In genomic region chr2:18057336-18058145, GRCm38 (mm10) we compare ENCODE assay signal across 8 mouse cellular contexts. TPM values are rescaled to one million over a fixed set of nuclear protein-coding genes. Genes with fewer than 3 reads are reported as not detected.
DNase-seq lines count a peak whose midpoint lies in the region; ATAC-seq lines count a peak whose summit lies in the region.

No protein-coding gene starts in this region.

- no peaks in the 10 kb centered on the region for H3K36me3 ChIP-seq in embryonic facial prominence, embryonic 13.5 days
- H3K36me3 ChIP-seq in heart, embryonic 12.5 days: no peaks in the 10 kb centered on the region
- H3K36me3 ChIP-seq in kidney, embryonic 15.5 days: no peaks in the 10 kb centered on the region
- H3K36me3 ChIP-seq in liver, embryonic 13.5 days: no peaks in the 10 kb centered on the region
- no peaks in the 10 kb centered on the region for H3K36me3 ChIP-seq in stomach, embryonic 15.5 days

- peak overlapping the region; percentile 92 for H3K4me2 ChIP-seq in embryonic facial prominence, embryonic 13.5 days
- H3K4me2 ChIP-seq in heart, embryonic 12.5 days: peak overlapping the region; percentile 99
- peak overlapping the region; percentile 86 for H3K4me2 ChIP-seq in kidney, embryonic 15.5 days
- H3K4me2 ChIP-seq in liver, embryonic 13.5 days: peak overlapping the region; percentile 92
- peak overlapping the region; percentile 80 for H3K4me2 ChIP-seq in stomach, embryonic 15.5 days

- H3K4me3 ChIP-seq in embryonic facial prominence, embryonic 13.5 days: peak overlapping the region; percentile 60
- H3K4me3 ChIP-seq in heart, embryonic 12.5 days: peak overlapping the region; percentile 61
- peak overlapping the region; percentile 60 for H3K4me3 ChIP-seq in kidney, embryonic 15.5 days (replicated peaks)
- peak overlapping the region; percentile 74 for H3K4me3 ChIP-seq in liver, embryonic 13.5 days (replicated peaks)
- H3K4me3 ChIP-seq in stomach, embryonic 15.5 days (replicated peaks): peak overlapping the region; percentile 63

- peak overlapping the region; percentile 100 for H3K27ac ChIP-seq in embryonic facial prominence, embryonic 13.5 days
- H3K27ac ChIP-seq in heart, embryonic 12.5 days (ENCODE audit: poor library complexity, severe bottlenecking): peak overlapping the region; percentile 100
- H3K27ac ChIP-seq in kidney, embryonic 15.5 days: peak overlapping the region; percentile 100
- peak overlapping the region; percentile 99 for H3K27ac ChIP-seq in liver, embryonic 13.5 days
- peak overlapping the region; percentile 99 for H3K27ac ChIP-seq in stomach, embryonic 15.5 days

- no peaks in the 10 kb centered on the region for H3K9me3 ChIP-seq in embryonic facial prominence, embryonic 13.5 days
- no peaks in the 10 kb centered on the region for H3K9me3 ChIP-seq in heart, embryonic 12.5 days (replicated peaks)
- H3K9me3 ChIP-seq in kidney, embryonic 15.5 days (replicated peaks): no peaks in the 10 kb centered on the region
- H3K9me3 ChIP-seq in liver, embryonic 13.5 days (replicated peaks): no peaks in the 10 kb centered on the region
- no peaks in the 10 kb centered on the region for H3K9me3 ChIP-seq in stomach, embryonic 15.5 days

- under 1% methylated on average over 48 of the region's 48 CpGs for WGBS in embryonic facial prominence, embryonic 13.5 days
- under 1% methylated on average over 48 of the region's 48 CpGs for WGBS in heart, embryonic 12.5 days
- WGBS in kidney, embryonic 15.5 days: under 1% methylated on average over 48 of the region's 48 CpGs
- under 1% methylated on average over 48 of the region's 48 CpGs for WGBS in liver, embryonic 13.5 days (ENCODE audit: insufficient replicate concordance)
- under 1% methylated on average over 48 of the region's 48 CpGs for WGBS in stomach, embryonic 15.5 days

- peak; percentile 58 to 71 for DNase-seq in urinary bladder, adult 18-20 months (ENCODE audit: low spot score in 2 of 2)
- DNase-seq in urinary bladder, postnatal 10 days (ENCODE audit: low spot score): no peak
- DNase-seq in liver, embryonic 13.5 days: peak; percentile 58
- DNase-seq in naive thymus-derived CD4-positive, alpha-beta T cell, adult 2 months (ENCODE audit: low read depth): peak; percentile 76

- peaks cover 20% of the 10 kb centered on the region for H3K4me1 ChIP-seq in embryonic facial prominence, embryonic 13.5 days
- peaks cover 14% of the 10 kb centered on the region for H3K4me1 ChIP-seq in heart, embryonic 12.5 days (replicated peaks)
- peaks cover 19% of the 10 kb centered on the region for H3K4me1 ChIP-seq in kidney, embryonic 15.5 days
- H3K4me1 ChIP-seq in liver, embryonic 13.5 days (replicated peaks): peaks cover 36% of the 10 kb centered on the region
- no peaks in the 10 kb centered on the region; the same call in 1 of the 2 replicates for H3K4me1 ChIP-seq in stomach, embryonic 15.5 days

- ATAC-seq in embryonic facial prominence, embryonic 13.5 days (ENCODE audit: insufficient number of reproducible peaks, insufficient read depth, low FRiP score, low TSS enrichment, low read depth): no peak
- ATAC-seq in heart, embryonic 12.5 days (ENCODE audit: insufficient number of reproducible peaks, low FRiP score): no peak
- no peak for ATAC-seq in kidney, embryonic 15.5 days (replicated peaks; ENCODE audit: low FRiP score)
- ATAC-seq in liver, embryonic 13.5 days (ENCODE audit: low read depth): peak; percentile 13; the same call in 1 of the 2 replicates
- no peak for ATAC-seq in stomach, embryonic 15.5 days (ENCODE audit: insufficient read depth, low FRiP score, low read depth)

- H3K27me3 ChIP-seq in embryonic facial prominence, embryonic 13.5 days: no peaks in the 10 kb centered on the region
- no peaks in the 10 kb centered on the region for H3K27me3 ChIP-seq in heart, embryonic 12.5 days (replicated peaks)
- H3K27me3 ChIP-seq in kidney, embryonic 15.5 days: no peaks in the 10 kb centered on the region
- peaks cover 6% of the 10 kb centered on the region; the same call in 1 of the 2 replicates for H3K27me3 ChIP-seq in liver, embryonic 13.5 days
- H3K27me3 ChIP-seq in stomach, embryonic 15.5 days (replicated peaks): no peaks in the 10 kb centered on the region

- peak overlapping the region; percentile 93 for H3K9ac ChIP-seq in embryonic facial prominence, embryonic 13.5 days
- peak overlapping the region; percentile 99 for H3K9ac ChIP-seq in heart, embryonic 12.5 days
- H3K9ac ChIP-seq in kidney, embryonic 15.5 days: peak overlapping the region; percentile 83
- peak overlapping the region; percentile 93 for H3K9ac ChIP-seq in liver, embryonic 13.5 days
- peak overlapping the region; percentile 83 for H3K9ac ChIP-seq in stomach, embryonic 15.5 days

RNA-seq across cellular contexts. Expression of gene Mllt10, which starts 2.5 kb away (rescaled TPM):
- 67.2 and 73.6 TPM in 2 replicates for polyA plus RNA-seq in embryonic facial prominence, embryonic 13.5 days (2015; fragmentation: Nextera tagmentation; extraction: Ambion mirVana)
- polyA plus RNA-seq in heart, embryonic 12.5 days (2016; fragmentation: Nextera tagmentation; extraction: Ambion mirVana): 36.3 and 37.1 TPM in 2 replicates
- polyA plus RNA-seq in kidney, embryonic 15.5 days (2015; fragmentation: Nextera tagmentation; extraction: Ambion mirVana): 72.9 and 73.1 TPM in 2 replicates
- polyA plus RNA-seq in liver, embryonic 13.5 days (2015; fragmentation: Nextera tagmentation; extraction: Ambion mirVana): 29.1 and 34.3 TPM in 2 replicates
- polyA plus RNA-seq in stomach, embryonic 15.5 days (2015; fragmentation: Nextera tagmentation; extraction: Ambion mirVana): 52.2 and 59.1 TPM in 2 replicates

RNA-seq across cellular contexts. Expression of gene Skida1, which starts 8.7 kb away (rescaled TPM):
- polyA plus RNA-seq in embryonic facial prominence, embryonic 13.5 days (2015; fragmentation: Nextera tagmentation; extraction: Ambion mirVana): 8.3 and 9.8 TPM in 2 replicates
- polyA plus RNA-seq in heart, embryonic 12.5 days (2016; fragmentation: Nextera tagmentation; extraction: Ambion mirVana): 7.7 and 8.8 TPM in 2 replicates
- 10.3 and 11.8 TPM in 2 replicates for polyA plus RNA-seq in kidney, embryonic 15.5 days (2015; fragmentation: Nextera tagmentation; extraction: Ambion mirVana)
- polyA plus RNA-seq in liver, embryonic 13.5 days (2015; fragmentation: Nextera tagmentation; extraction: Ambion mirVana): 0.47 and 0.95 TPM in 2 replicates
- polyA plus RNA-seq in stomach, embryonic 15.5 days (2015; fragmentation: Nextera tagmentation; extraction: Ambion mirVana): 4.0 TPM in 2 replicates

RNA-seq across cellular contexts. Expression of gene A930004D18Rik, which starts 20.0 kb away (rescaled TPM):
- polyA plus RNA-seq in embryonic facial prominence, embryonic 13.5 days (2015; fragmentation: Nextera tagmentation; extraction: Ambion mirVana): 13.7 and 15.0 TPM in 2 replicates
- 14.8 and 18.3 TPM in 2 replicates for polyA plus RNA-seq in heart, embryonic 12.5 days (2016; fragmentation: Nextera tagmentation; extraction: Ambion mirVana)
- polyA plus RNA-seq in kidney, embryonic 15.5 days (2015; fragmentation: Nextera tagmentation; extraction: Ambion mirVana): 12.0 and 15.1 TPM in 2 replicates
- 1.2 and 1.6 TPM in 2 replicates for polyA plus RNA-seq in liver, embryonic 13.5 days (2015; fragmentation: Nextera tagmentation; extraction: Ambion mirVana)
- polyA plus RNA-seq in stomach, embryonic 15.5 days (2015; fragmentation: Nextera tagmentation; extraction: Ambion mirVana): 11.3 and 12.7 TPM in 2 replicates
